Mouse (Mus musculus): ENCODE data around the gene Smarcd2. TPM values are rescaled to one million over a fixed set of nuclear protein-coding genes. Genes with fewer than 3 reads are reported as not detected.
A peak's percentile ranks its signal among the peaks of the same experiment; 100 is the strongest.

Gene Smarcd2
- polyA plus RNA-seq, 1 experiment from 2014 or later: 78.6 TPM

- Histone ChIP-seq H3K9me3 (ENCODE audit: control insufficient read depth, low read length) (no peaks in the 10 kb centered on the region), H3K9ac (ENCODE audit: low read depth, low read length) (no peak overlapping the region), H3K27me3 (ENCODE audit: control insufficient read depth, insufficient read depth, low read length) (no peaks in the 10 kb centered on the region), H3K4me2 (replicated peaks; ENCODE audit: low read depth, low read length) (no peak overlapping the region), H3K36me3 (ENCODE audit: control insufficient read depth, insufficient read depth, low read length) (no peaks in the 10 kb centered on the region), H3K4me1 (ENCODE audit: control insufficient read depth, insufficient read depth, low read length) (no peaks in the 10 kb centered on the region), H3K27ac (ENCODE audit: low read depth, low read length) (no peak overlapping the region), H3K4me3 (ENCODE audit: low read length) (no peak overlapping the region)
- 75% methylated on average over 11 of the region's 11 CpGs for WGBS
- ATAC-seq (ENCODE audit: low FRiP score, low TSS enrichment): no peak
Observed at GRCm38 (mm10) chr11:106286987-106287386, 14.2 kb upstream of the Smarcd2 start.

- Histone ChIP-seq H3K4me1 (ENCODE audit: control insufficient read depth, insufficient read depth, low read length) (no peaks in the 10 kb centered on the region), H3K27ac (ENCODE audit: low read depth, low read length) (no peak overlapping the region), H3K27me3 (ENCODE audit: control insufficient read depth, insufficient read depth, low read length) (no peaks in the 10 kb centered on the region), H3K9ac (ENCODE audit: low read depth, low read length) (no peak overlapping the region), H3K36me3 (ENCODE audit: control insufficient read depth, insufficient read depth, low read length) (no peaks in the 10 kb centered on the region), H3K4me2 (replicated peaks; ENCODE audit: low read depth, low read length) (no peak overlapping the region), H3K9me3 (ENCODE audit: control insufficient read depth, low read length) (no peaks in the 10 kb centered on the region), H3K4me3 (ENCODE audit: low read length) (no peak overlapping the region)
- 82% methylated on average over 7 of the region's 7 CpGs for WGBS
- ATAC-seq (ENCODE audit: low FRiP score, low TSS enrichment): no peak
Observed at GRCm38 (mm10) chr11:106286206-106286605, 13.4 kb upstream of the Smarcd2 start.

- Histone ChIP-seq H3K36me3 (ENCODE audit: control insufficient read depth, insufficient read depth, low read length) (no peaks in the 10 kb centered on the region), H3K4me2 (replicated peaks; ENCODE audit: low read depth, low read length) (no peak overlapping the region), H3K4me3 (ENCODE audit: low read length) (no peak overlapping the region), H3K27me3 (ENCODE audit: control insufficient read depth, insufficient read depth, low read length) (no peaks in the 10 kb centered on the region), H3K9me3 (ENCODE audit: control insufficient read depth, low read length) (no peaks in the 10 kb centered on the region), H3K9ac (ENCODE audit: low read depth, low read length) (no peak overlapping the region), H3K4me1 (ENCODE audit: control insufficient read depth, insufficient read depth, low read length) (no peaks in the 10 kb centered on the region), H3K27ac (ENCODE audit: low read depth, low read length) (no peak overlapping the region)
- WGBS: 68% methylated on average over 8 of the region's 8 CpGs
- ATAC-seq (ENCODE audit: low FRiP score, low TSS enrichment): no peak
Observed at GRCm38 (mm10) chr11:106284126-106284525, 11.4 kb upstream of the Smarcd2 start.

DNA sequence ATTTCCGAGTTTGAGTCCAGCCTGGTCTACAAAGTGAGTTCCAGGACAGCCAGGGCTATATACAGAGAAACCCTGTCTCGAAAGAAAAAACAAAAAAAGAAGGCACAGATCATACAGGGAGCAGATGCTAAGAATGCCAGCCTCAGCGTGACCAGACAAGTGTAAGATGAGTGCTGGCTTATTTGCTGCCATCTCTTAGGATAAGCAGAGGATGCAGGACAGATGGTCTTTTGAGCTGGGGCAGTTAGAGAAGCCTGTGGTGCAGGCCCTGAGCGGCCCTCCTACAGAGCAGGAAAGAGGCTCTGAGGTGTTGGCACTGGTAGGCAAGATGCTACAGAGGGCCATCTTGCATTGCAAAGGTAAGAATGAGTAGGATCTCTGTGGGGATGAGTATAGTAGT lies 10.6 kb upstream of the Smarcd2 start:
- no peak for ATAC-seq (ENCODE audit: low FRiP score, low TSS enrichment)
- 74% methylated on average over 4 of the region's 4 CpGs for WGBS

DNA sequence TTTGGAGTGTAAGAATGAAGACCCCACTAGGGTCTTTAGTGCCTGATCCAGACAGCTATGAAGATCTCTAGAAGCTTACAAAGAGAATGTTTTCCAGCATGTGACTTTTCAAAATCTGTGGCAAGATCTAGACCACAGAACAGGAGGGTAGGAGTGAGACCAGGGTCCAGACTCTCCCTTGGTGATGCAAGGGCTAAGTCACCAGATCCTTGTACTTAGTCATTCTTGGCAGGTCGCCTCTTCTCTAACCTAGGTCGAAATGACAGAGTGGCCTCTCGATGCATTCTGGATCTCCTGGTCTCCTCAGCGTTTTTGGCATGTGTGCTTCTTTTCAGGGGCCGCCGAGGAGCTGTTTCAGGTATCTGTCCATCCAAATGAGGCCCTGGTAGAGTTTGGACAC lies 9.7 kb upstream of the Smarcd2 start:
- WGBS: 79% methylated on average over 6 of the region's 6 CpGs
- Histone ChIP-seq H3K27me3 (ENCODE audit: control insufficient read depth, insufficient read depth, low read length) (no peaks in the 10 kb centered on the region), H3K9ac (ENCODE audit: low read depth, low read length) (no peak overlapping the region), H3K9me3 (ENCODE audit: control insufficient read depth, low read length) (no peaks in the 10 kb centered on the region), H3K36me3 (ENCODE audit: control insufficient read depth, insufficient read depth, low read length) (no peaks in the 10 kb centered on the region), H3K27ac (ENCODE audit: low read depth, low read length) (no peak overlapping the region), H3K4me2 (replicated peaks; ENCODE audit: low read depth, low read length) (no peak overlapping the region), H3K4me3 (ENCODE audit: low read length) (no peak overlapping the region), H3K4me1 (ENCODE audit: control insufficient read depth, insufficient read depth, low read length) (no peaks in the 10 kb centered on the region)
- ATAC-seq (ENCODE audit: low FRiP score, low TSS enrichment): no peak

More for the DNA sequence above, 10.6 kb upstream of the Smarcd2 start:
- Histone ChIP-seq H3K4me3 (ENCODE audit: low read length) (no peak overlapping the region), H3K27ac (ENCODE audit: low read depth, low read length) (no peak overlapping the region), H3K9ac (ENCODE audit: low read depth, low read length) (no peak overlapping the region), H3K4me2 (replicated peaks; ENCODE audit: low read depth, low read length) (no peak overlapping the region), H3K9me3 (ENCODE audit: control insufficient read depth, low read length) (no peaks in the 10 kb centered on the region), H3K4me1 (ENCODE audit: control insufficient read depth, insufficient read depth, low read length) (no peaks in the 10 kb centered on the region), H3K27me3 (ENCODE audit: control insufficient read depth, insufficient read depth, low read length) (no peaks in the 10 kb centered on the region), H3K36me3 (ENCODE audit: control insufficient read depth, insufficient read depth, low read length) (no peaks in the 10 kb centered on the region)

DNA sequence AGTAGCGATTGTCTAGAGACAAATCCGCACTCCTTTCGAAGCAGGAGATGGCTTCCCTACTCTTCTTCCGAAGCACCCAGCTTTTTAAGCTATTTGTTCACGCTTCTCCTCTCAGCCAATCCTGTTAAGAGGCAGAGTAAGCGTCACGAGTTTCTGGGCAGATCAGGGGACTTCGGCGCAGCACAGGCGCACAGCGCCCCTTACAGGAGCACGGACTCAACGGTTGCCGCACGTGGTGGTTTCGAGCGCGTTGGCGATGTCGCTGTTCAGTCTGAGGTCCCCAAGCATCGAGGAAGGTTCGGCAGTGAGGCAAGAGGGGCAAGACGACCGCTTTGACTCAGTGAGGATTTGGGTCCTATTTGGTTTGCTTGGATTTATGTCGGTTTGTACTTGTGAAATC lies 3.7 kb upstream of the Smarcd2 start, which contains the start of gene Tcam1:
Gene Tcam1 (plus strand): TSS at position 219 of the 400 bp plus-strand sequence.
- 6% methylated on average over 25 of the region's 25 CpGs for WGBS
- Histone ChIP-seq H3K27ac (ENCODE audit: low read depth, low read length) (peak within 1 kb of the TSS; percentile 48; the same call in 1 of the 2 replicates), H3K4me3 (ENCODE audit: low read length) (0 out of 2 replicates have a peak within 1 kb of the TSS, but pooled peaks have one; percentile 11), H3K4me1 (ENCODE audit: control insufficient read depth, insufficient read depth, low read length) (peaks cover 5% of the 10 kb centered on the region), H3K27me3 (ENCODE audit: control insufficient read depth, insufficient read depth, low read length) (no peaks in the 10 kb centered on the region), H3K9me3 (ENCODE audit: control insufficient read depth, low read length) (no peaks in the 10 kb centered on the region), H3K4me2 (replicated peaks; ENCODE audit: low read depth, low read length) (peak within 1 kb of the TSS; percentile 39), H3K9ac (ENCODE audit: low read depth, low read length) (no peak within 1 kb of the TSS), H3K36me3 (ENCODE audit: control insufficient read depth, insufficient read depth, low read length) (no peaks in the 10 kb centered on the region)
- ATAC-seq (ENCODE audit: low FRiP score, low TSS enrichment): peak; percentile 44

DNA sequence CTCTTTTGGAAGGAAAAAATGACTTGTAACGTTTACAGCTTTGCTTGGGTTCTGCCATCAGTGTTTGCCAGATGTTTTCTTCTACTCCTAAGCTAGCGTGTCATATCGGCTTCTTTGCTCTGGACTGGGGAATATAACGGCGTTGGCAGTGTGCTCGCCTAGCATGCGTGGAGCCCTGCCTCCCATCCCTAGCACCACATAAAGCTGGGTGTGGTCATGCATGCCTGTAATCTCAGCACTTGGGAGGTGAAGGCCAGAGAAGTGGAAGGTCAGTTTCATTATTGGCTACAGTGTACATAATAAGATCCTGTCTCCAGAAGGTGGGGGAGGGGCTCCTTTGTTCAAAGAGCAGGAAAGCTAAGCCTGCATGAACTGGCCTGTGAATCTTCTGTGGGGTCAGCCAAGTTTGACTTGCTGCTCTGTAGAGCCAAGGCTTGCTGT lies 2.2 kb upstream of the Smarcd2 start:
- H3K27ac ChIP-seq (ENCODE audit: low read depth, low read length): peak overlapping the region; percentile 48; the same call in 1 of the 2 replicates
- H3K4me2 ChIP-seq (replicated peaks; ENCODE audit: low read depth, low read length): no peak overlapping the region
- no peak overlapping the region for H3K4me3 ChIP-seq (ENCODE audit: low read length)
- H3K9ac ChIP-seq (ENCODE audit: low read depth, low read length): no peak overlapping the region
- H3K9me3 ChIP-seq (ENCODE audit: control insufficient read depth, low read length): no peaks in the 10 kb centered on the region
- 32% methylated on average over 7 of the region's 7 CpGs for WGBS
- peak; percentile 23 for ATAC-seq (ENCODE audit: low FRiP score, low TSS enrichment)
- H3K36me3 ChIP-seq (ENCODE audit: control insufficient read depth, insufficient read depth, low read length): no peaks in the 10 kb centered on the region
- H3K4me1 ChIP-seq (ENCODE audit: control insufficient read depth, insufficient read depth, low read length): peaks cover 15% of the 10 kb centered on the region
- no peaks in the 10 kb centered on the region for H3K27me3 ChIP-seq (ENCODE audit: control insufficient read depth, insufficient read depth, low read length)

- Histone ChIP-seq H3K27ac (ENCODE audit: low read depth, low read length) (peak overlapping the region; percentile 48; the same call in 1 of the 2 replicates), H3K9me3 (ENCODE audit: control insufficient read depth, low read length) (no peaks in the 10 kb centered on the region), H3K4me3 (ENCODE audit: low read length) (no peak overlapping the region), H3K27me3 (ENCODE audit: control insufficient read depth, insufficient read depth, low read length) (no peaks in the 10 kb centered on the region), H3K4me1 (ENCODE audit: control insufficient read depth, insufficient read depth, low read length) (peaks cover 18% of the 10 kb centered on the region), H3K4me2 (replicated peaks; ENCODE audit: low read depth, low read length) (no peak overlapping the region), H3K9ac (ENCODE audit: low read depth, low read length) (no peak overlapping the region), H3K36me3 (ENCODE audit: control insufficient read depth, insufficient read depth, low read length) (no peaks in the 10 kb centered on the region)
- ATAC-seq (ENCODE audit: low FRiP score, low TSS enrichment): no peak
- 63% methylated on average over 1 of the region's 1 CpGs for WGBS
Observed at GRCm38 (mm10) chr11:106274374-106274773, 1.6 kb upstream of the Smarcd2 start.

GRCm38 (mm10) chr11:106273811-106274210 lies 1.0 kb upstream of the Smarcd2 start:
- H3K4me2 ChIP-seq (replicated peaks; ENCODE audit: low read depth, low read length): no peak overlapping the region
- no peak for ATAC-seq (ENCODE audit: low FRiP score, low TSS enrichment)
- H3K9me3 ChIP-seq (ENCODE audit: control insufficient read depth, low read length): no peaks in the 10 kb centered on the region
- WGBS: 93% methylated on average over 6 of the region's 6 CpGs
- no peak overlapping the region for H3K4me3 ChIP-seq (ENCODE audit: low read length)
- peaks cover 23% of the 10 kb centered on the region for H3K4me1 ChIP-seq (ENCODE audit: control insufficient read depth, insufficient read depth, low read length)
- no peaks in the 10 kb centered on the region for H3K27me3 ChIP-seq (ENCODE audit: control insufficient read depth, insufficient read depth, low read length)
- peak overlapping the region; percentile 48; the same call in 1 of the 2 replicates for H3K27ac ChIP-seq (ENCODE audit: low read depth, low read length)
- no peak overlapping the region for H3K9ac ChIP-seq (ENCODE audit: low read depth, low read length)
- no peaks in the 10 kb centered on the region for H3K36me3 ChIP-seq (ENCODE audit: control insufficient read depth, insufficient read depth, low read length)

Measured in kidney, embryonic 14.5 days (tissue).